Mouse (Mus musculus) kidney, postnatal 10 days (tissue): ENCODE results near the gene C2cd4c.
A peak's percentile ranks its signal among the peaks of the same experiment; 100 is the strongest.

ENCODE experiments used
- DNase-seq: peaks from one replicate; pipeline ENCODE4 v3.0.0; 2021; ENCODE audit warnings: mixed read lengths

Gene C2cd4c

GRCm38 (mm10) chr10:79613578-79614304 lies at the start of gene C2cd4c:
Gene C2cd4c, minus strand, starts transcription at chr10:79614025.
- DNase-seq = peak; percentile 79

DNA sequence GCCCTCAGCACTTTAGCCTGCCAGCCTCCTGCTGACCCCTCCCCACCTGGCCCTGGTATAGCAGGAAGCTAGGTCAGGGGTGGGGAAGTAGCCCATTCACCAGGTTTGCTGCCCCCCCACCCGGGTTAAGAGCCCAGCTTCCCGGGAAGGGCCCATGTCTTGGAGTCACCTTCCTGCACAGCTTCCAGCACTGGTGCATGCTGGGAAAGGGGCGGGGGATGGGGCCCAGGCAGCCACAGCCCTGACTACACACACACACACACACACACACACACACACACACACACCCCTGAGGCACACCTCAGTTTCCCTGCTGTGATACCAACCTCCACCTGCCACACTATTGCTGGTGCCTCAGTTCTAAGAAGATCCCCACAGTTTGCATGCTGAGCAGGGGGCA lies 48.0 kb upstream of the C2cd4c start:
- DNase-seq = peak; percentile 30

DNA sequence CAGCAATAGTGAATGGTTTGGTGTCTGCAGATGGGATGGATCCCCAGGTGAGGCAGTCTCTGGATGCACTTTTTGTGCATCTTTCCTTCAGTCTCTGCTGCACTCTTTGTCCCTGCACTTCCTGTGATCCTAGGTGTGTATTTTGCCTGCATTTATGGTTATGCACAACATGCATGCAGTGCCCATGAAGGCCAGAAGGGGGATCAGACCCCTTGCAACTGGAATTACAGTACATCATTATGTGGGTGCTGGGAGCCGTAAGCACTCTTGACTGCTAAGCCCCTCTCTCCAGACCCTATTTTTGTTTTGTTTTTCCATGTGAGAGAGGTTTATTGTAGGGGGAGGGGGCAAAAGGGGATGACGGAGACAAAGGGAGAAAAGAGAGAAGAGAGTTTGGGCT lies 46.5 kb upstream of the C2cd4c start:
- peak; percentile 31 for DNase-seq

DNA sequence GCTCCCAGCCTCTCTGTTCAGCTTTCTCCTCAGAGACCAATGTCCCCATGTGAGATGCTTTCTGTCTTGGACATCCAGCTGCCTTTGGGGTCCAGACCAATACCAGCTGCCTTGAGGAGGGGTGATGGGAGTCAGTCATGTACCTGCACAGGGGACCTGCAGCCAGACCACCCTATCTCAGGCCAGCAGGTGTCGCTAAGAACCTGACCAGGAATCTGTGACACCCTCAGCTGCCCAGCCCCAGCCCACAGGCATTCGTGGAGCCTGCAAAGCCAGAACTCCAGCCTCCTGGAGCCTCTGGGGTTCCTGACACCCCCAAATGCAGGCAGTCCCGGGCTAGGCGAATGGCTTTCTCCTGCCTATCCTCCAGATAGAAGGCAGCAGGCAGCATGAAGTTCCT lies 45.0 kb upstream of the C2cd4c start:
- DNase-seq = peak; percentile 64

DNA sequence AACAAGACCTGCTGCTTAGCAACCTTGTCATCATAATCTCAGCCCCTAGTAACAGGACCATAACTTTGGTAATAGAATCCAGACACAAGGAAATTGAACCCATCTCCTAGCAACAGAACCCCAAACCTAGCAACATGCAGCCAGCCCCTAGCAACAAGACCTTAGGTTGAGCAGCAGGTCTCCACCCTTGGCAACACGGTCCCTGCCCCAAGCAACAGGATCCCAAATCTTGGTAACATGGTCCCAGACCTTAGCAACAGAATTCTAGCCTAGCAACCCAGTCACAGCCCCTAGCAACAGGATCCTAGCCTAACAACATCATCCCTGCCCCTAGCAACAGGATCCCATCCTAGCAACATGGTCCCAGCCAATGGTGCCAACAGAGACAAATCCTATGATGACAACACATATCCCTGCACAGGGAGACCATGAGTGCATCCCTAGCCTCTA lies 41.1 kb upstream of the C2cd4c start:
- no peak for DNase-seq

GRCm38 (mm10) chr10:79652789-79653188 lies 39.0 kb upstream of the C2cd4c start:
- no peak for DNase-seq

DNA sequence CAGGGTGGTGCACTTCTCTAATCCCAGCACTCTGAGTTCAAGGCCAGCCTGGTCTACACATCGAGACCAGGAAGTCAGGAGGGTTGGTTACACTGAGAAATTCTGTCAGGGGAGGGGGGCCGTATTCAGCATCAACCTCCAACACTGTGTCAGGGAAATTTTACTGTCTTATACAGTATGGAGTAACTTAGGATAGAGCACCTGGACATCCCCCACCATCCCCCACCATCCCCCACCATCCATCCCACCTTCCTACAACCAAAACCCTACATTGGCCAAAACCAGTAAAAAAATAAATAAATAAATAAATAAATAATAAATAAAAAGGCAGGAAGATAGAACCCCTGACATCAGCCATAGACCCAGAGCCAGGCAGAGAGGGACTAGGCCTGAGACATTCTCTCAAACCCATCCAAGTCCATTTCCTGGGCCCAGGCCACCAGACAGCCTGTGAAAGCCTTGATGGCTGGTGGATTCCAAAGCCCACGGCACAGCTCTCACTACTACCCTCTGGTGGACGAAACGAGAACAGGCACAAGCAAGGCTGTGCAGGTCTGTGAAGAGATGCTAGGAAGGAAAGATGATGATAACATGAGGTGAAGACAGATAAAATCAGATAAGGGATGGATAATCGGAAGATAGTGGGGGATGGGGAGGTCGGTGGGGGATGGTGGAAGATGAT lies 35.4 kb upstream of the C2cd4c start:
- DNase-seq = peak; percentile 86

DNA sequence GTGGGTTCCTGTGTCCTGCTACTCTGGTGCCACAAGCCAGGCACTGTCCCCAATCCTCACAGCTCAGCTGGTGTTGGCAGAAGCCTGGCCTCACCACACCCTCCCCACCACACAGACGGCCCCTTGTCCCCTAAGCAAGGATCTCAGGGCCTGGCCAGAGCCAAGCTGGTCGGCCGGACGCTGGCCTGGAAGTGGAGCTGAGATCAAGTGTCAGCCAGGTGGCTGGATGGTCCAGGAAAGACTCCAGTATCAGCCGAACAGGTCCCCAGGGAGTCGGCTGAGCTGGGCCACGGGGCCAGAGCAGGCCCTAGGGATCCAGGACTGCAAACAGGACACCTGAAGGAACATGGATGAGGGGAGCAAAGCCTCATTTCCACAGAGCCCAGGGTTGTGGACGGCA lies 31.9 kb upstream of the C2cd4c start, which contains the start of gene Odf3l2:
Gene Odf3l2 (minus strand): TSS at position 28 of the 400 bp plus-strand sequence.
- DNase-seq = no peak

DNA sequence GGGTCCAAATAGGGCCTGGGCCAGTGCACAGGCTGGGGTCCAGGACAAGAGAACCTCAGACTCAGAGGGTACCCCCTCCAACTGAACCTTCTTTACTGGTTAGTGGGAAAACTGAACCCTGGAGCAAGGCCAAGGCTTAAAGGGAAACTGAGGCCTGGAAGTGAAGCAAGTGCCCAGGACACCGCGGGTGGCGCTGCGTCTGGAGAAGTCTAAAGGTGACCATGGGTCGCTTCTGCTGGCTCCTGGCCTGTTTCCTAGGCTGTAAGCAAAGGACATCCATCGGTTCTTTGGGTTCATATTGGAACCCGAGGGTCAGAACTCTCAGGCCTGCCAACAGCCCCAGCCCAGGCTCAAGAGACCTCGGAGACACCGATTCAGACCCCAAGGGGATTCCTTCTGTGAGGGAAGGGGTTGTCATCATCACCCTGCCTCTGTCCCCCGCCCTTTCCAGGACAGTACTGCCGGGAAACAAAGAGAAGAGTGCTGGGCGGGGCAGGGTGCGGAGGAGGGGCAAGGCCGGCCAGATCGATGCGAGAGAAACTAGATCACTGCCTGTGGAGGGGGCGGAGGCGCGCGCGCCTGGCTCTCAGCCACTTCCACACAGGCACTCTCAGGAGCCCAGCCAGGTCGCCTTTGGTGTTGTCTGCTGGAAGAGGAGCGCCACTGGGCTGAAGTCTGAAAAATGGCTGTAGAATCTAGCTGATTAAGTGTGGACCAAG lies 24.8 kb upstream of the C2cd4c start:
- DNase-seq = peak; percentile 51

GRCm38 (mm10) chr10:79637128-79638110 lies 23.6 kb upstream of the C2cd4c start, which contains the start of gene Shc2:
Gene Shc2, minus strand, starts transcription at chr10:79637918.
- peak; percentile 71 for DNase-seq

- DNase-seq = no peak
Measured at GRCm38 (mm10) chr10:79636287-79636686, 22.5 kb upstream of the C2cd4c start.

- no peak for DNase-seq
Measured at GRCm38 (mm10) chr10:79633006-79633777, 19.4 kb upstream of the C2cd4c start.

DNA sequence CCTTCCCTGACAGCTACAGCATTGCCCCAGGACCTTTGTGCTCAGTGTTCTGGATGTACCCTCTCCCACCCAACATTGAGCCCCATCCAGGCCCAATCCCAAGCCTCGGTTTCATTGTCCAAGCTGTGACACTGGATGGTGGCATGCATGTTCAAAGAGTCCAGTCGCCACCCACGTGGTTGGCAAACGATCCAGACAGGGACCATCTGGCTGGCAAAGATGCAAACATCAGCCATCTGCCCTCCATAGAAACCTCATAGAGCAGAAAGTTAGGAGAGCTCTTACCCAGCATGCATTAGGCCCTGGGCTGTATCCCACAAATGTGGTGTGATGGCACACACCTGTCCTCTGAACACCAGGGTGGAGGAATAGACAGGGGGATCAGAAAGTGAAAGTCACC lies 17.6 kb upstream of the C2cd4c start:
- no peak for DNase-seq

GRCm38 (mm10) chr10:79628377-79628776 lies 14.6 kb upstream of the C2cd4c start:
- DNase-seq = no peak

GRCm38 (mm10) chr10:79626156-79626555 lies 12.3 kb upstream of the C2cd4c start:
- DNase-seq = no peak

- DNase-seq = no peak
Measured at GRCm38 (mm10) chr10:79625398-79625797, 11.6 kb upstream of the C2cd4c start.

- DNase-seq = no peak
Measured at GRCm38 (mm10) chr10:79623950-79624349, 10.1 kb upstream of the C2cd4c start.

DNA sequence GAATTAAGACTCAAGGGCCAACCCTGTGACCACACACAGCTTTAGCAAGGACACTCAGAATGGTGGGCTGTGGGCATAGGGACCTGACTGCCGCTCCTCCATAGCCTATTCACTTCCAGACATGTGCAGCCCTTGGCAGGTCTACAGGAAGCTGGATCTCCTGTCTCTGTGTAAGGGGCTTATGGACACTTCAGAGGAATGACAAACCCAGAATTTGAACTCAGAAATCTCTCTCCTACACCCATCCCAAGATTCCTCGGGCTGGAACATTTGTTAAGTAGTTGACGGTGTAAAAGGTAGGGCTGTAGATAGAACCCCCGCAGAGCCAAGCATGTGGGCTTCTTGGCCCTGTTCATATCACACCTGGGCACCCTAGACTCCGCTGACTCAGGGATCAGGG lies 2.6 kb upstream of the C2cd4c start:
- DNase-seq = no peak

DNA sequence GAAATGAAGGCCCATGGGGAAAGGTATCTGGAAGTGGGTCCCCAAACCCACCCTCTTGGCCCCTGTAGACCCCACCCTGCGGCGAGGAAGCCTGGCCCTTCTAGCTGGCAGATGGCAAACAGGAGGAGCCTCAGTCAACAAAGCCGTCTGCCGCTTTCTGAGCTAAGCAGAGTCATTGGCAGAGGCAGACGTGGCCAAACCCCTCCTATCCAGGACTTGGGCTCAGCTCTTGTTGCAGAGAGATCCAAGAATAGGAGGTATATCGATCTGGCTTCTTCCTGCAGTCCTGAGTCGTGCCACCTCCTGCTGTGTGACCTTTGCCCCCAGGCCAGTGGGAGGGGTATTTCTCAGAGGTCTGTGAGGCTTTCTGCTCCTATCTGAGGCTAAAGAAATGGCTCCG lies 2.0 kb upstream of the C2cd4c start:
- no peak for DNase-seq

DNA sequence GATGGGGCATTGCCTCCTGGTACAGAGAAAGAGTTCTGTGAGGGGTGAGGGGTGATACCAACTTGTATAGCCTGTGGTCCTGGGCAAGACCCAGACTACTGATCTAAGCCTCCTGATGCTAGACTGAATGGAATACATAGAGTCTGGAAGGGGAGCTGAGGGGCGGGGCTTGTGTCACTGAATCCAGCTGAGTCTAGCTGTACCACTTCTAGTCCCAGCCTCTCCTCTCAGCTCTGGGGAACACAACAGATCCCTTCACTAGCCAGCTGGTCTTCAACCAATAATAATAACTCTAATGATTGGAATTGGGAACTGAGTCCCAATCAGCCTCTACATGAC lies 449 bp upstream of the C2cd4c start:
- DNase-seq = peak; percentile 24
